Mouse (Mus musculus): Measurements from ENCODE around the gene Slc16a2.

Gene Slc16a2

DNA sequence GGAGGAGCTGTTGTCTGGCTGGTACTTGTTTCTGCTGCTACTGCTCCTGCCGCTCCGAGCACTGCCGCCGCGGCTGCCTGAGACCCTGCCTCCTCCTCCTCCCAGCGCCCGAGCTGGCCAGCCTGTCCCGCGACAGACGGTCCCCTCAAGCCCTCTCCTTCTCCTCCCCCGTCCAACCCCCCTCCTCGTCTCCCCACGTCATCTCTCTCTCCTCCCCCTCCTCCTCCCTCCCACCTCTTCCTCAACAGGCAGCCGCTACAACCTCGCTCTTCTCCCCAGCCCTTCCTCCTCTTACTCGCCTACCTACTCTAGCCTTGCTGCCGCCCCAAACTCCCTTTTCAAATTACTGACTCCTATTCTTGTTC lies at the start of gene Slc16a2:
Gene Slc16a2, minus strand, starts transcription at position 152 of the 365 bp plus-strand sequence.
- in situ Hi-C loops (cut with MboI, MseI), result no loop called here

DNA sequence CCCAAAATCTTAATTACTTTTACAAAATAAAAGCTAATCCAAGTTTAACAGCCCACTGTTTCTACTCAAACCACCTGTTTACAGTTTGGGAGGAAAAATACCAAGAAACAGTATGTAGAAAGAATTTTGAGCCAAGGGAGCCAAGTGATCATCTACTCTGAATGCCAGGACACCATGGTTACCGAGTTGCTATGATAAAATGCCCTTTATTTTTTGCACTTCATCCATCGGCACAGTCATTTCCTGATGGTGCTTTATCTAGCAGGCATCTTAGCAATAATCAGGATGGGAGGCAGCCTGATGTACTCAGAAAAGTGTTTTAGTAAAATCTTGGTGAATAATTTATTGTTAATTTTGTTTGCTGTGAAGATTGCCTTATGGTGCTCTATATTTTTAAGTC lies 41.7 kb upstream of the Slc16a2 start:
- in situ Hi-C loops (cut with MboI, MseI), result no loop called here

- in situ Hi-C loops (cut with MboI, MseI), result no loop called here
Measured at GRCm38 (mm10) chrX:103862877-103863276, 41.1 kb upstream of the Slc16a2 start.

DNA sequence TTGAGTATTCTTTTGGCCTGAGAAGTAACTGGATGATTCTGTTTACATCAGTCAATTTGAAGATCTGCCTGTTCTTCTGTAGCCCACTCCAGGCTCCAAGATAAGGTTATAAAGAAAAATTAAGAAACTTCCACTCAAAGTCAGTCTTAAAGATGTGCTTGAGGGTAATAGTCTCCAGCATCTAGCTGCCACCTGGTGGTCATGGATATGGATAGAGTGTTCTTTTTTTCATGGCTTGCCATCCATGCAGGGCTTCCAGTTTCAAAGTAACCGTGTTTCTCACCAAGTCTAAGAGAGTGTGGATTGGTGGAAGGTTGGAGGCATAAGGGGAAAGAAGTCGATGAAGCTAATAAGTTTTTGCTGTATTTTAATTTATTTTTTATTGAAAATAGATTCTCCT lies 23.5 kb upstream of the Slc16a2 start:
- in situ Hi-C loops (cut with MboI, MseI), result no loop called here

- in situ Hi-C loops (cut with MboI, MseI), result no loop called here
Measured at GRCm38 (mm10) chrX:103828836-103829235, 7.1 kb upstream of the Slc16a2 start.

DNA sequence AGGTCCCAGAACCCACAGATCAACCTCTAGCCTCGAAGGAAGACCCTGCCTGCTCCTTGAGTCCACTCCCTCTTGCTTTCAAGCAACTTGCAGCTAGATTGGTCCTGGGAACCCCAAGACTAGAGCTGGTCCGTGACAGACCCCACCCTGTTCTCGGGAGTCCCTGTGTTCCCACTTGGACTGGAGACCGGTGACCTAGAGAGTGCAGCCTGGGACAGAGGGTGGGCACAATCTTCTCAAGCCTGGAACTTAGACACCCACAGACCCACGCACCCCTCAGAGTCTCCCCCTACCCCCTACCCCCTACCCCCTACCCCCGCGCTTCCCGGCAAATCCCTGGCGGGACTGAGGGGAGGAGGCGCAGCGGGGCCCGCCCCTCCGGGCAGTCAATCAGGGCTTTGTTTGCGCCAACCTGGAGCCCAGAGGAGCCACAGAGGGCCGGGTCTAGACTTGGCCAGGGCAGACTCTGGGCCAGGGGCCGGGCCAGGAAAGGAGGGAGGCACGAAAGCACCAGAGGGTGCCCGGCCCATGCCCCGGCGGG lies 558 bp upstream of the Slc16a2 start:
- in situ Hi-C loops (cut with MboI, MseI), result no loop called here

GRCm38 (mm10) chrX:103821195-103821831 lies 470 bp downstream of the Slc16a2 start:
- in situ Hi-C loops (cut with MboI, MseI), result no loop called here

DNA sequence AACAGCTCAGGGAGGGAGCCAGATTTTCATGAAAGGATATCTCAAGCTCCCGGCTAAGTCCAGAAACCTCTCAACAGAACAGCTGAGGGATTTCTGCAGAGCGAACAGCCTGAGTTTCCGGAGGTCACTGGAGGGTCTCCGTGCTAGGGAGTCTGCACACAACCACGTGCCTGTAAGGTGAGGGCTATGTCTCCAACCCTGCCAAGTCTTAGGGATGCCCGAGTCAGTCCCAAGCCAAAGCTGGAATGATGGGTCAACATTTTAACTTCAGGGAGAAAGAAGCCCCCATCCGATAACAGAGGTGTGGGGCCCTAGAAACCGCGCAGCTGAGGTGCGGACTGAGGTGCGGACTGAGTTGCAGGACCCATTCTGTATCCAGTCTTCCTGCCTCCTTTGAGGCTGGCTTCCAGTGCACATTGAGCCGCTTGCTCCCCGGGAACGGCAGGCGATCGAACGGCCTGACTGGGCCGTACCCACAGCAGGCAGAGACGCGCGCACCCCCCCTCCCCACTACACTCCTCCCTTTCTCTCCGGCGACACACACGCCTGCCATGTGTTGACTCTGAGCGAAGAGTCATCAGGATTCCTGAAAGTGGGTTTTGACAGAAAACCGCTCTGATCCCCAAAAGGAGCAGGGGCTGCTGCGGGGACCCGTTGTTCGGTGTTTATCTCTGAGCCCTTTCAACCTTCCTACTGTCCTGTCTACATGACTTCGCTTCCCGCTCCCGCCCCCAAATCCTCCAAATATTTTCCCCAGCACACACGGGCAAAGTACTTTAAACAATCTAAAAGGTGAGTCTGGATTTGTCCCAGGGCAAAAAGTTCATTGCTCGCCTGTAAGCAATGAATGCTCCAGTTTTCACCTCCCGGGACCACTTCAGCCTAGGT lies 1.2 kb downstream of the Slc16a2 start:
- in situ Hi-C loops (cut with MboI, MseI), result no loop called here

DNA sequence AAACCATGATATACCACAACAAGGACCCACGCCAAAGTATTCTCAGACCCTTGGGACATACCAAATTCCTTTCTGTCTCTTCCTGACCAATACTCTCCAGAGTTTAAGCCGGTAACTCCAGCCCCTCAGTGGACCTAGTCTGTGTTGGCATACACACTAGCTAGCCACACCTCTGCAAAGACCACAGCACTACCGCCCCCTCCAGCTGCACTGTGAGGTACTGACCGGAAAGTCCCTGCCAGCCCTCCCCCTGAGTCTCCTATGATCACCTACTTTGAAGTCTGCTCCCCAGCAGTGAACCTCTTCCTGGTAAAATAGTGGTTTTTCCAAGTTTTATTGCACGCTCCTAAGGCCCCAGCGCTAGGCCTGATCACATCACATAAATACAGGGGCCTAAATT lies 2.5 kb downstream of the Slc16a2 start:
- in situ Hi-C loops (cut with MboI, MseI), result no loop called here

DNA sequence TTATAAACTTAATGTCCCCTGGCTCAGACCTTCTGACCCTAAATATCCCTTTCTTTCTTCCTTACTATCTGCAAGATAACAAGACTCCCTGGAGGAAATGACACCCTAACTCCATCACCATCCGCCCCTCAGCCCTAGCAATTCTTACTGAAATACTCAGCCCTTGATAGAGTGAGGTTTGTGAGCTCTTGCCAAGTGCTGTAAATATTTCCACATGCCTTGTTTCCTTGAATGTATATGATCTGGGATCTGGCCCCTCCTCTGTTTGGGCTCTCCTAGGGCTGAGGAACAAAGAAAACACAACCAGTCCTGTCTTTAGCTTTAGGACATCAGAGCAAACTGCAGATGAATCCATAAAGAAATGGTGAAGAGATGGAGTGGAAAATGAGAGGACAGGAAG lies 9.1 kb downstream of the Slc16a2 start:
- in situ Hi-C loops (cut with MboI, MseI), result no loop called here

GRCm38 (mm10) chrX:103810483-103810882 lies 11.3 kb downstream of the Slc16a2 start:
- in situ Hi-C loops (cut with MboI, MseI), result no loop called here

GRCm38 (mm10) chrX:103806373-103806772 lies 15.4 kb downstream of the Slc16a2 start:
- in situ Hi-C loops (cut with MboI, MseI), result no loop called here

DNA sequence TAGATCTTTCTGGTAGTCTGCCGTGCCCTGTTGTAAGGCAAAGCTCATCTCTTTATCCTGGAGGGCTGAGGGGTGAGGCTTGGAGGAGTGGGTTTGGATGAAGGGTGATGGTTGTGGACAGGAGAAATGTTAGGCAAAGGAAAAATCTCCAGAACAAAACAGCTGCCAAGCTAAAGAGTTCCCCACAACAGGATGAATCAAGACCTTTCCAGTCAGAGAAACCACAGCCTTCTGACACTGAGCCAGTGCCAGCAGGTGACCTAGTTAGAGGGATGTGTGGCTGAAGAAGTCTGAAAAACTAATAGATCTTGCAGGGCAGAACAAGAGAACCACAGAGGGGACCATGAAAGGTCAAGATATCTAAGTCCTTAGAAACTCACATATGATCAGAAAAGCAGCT lies 24.8 kb downstream of the Slc16a2 start:
- in situ Hi-C loops (cut with MboI, MseI), result no loop called here

- in situ Hi-C loops (cut with MboI, MseI), result no loop called here
Measured at GRCm38 (mm10) chrX:103795506-103795905, 26.3 kb downstream of the Slc16a2 start.

DNA sequence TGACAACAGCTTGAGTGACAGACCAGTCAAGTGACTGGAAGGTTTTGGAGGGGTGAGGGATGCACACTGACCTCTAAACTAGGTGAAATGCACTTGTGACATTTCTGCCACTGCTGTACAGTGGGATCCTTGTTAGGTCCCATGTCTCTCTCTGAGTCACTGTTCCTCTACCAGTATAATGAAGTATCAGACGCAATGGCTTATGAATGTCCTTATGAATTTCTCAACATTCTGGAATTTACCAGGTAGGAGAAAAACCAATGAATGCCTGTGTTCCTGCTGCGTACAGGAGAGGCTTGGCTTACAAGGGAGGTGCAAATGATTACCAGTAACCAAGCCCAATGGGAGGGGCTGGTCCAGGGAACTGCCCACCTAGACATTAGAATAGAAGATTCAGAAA lies 30.5 kb downstream of the Slc16a2 start:
- in situ Hi-C loops (cut with MboI, MseI), result no loop called here

- in situ Hi-C loops (cut with MboI, MseI), result no loop called here
Measured at GRCm38 (mm10) chrX:103785681-103786080, 36.1 kb downstream of the Slc16a2 start.

DNA sequence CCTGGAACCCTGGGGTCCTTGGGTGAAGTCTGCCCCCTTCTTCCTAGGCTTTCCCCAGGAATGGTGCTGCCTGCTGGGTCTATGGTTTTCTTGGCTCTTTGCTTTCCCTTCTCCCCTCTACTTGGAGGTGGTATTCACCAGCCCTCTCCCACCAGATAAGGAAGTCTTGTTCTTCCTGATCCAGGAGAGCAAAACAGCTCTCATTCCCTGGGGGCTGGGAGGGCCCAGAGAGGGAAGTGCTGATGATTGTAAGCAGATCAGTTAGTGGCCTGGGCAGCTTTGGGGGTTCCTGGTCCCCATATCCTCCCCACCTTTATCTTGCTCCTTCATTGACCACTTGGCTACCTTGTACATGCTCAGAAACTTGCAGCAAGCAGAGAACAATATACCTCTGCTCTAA lies 45.4 kb downstream of the Slc16a2 start:
- in situ Hi-C loops (cut with MboI, MseI), result no loop called here

- in situ Hi-C loops (cut with MboI, MseI), result no loop called here
Measured at GRCm38 (mm10) chrX:103746197-103746596, 75.6 kb downstream of the Slc16a2 start.

- in situ Hi-C loops (cut with MboI, MseI), result loop anchor here (5.0 kb wide), 1 partner anchor 87 kb away; no protein-coding TSS in a partner anchor
Measured at GRCm38 (mm10) chrX:103744171-103745039, 77.4 kb downstream of the Slc16a2 start.

GRCm38 (mm10) chrX:103742057-103742315 lies 79.8 kb downstream of the Slc16a2 start:
- in situ Hi-C loops (cut with MboI, MseI), result loop anchor here (5.0 kb wide), 1 partner anchor 85 kb away; no protein-coding TSS in a partner anchor

GRCm38 (mm10) chrX:103741215-103742056 lies 80.3 kb downstream of the Slc16a2 start:
- in situ Hi-C loops (cut with MboI, MseI), result loop anchor here (5.0 kb wide), 1 partner anchor 84 kb away; no protein-coding TSS in a partner anchor

Measured in regulatory T cell (primary cell).